Mouse (Mus musculus) right cerebral cortex, postnatal 25 days (tissue): ENCODE measurements around the gene Alpk1.
A peak's percentile ranks its signal among the peaks of the same experiment; 100 is the strongest.
"Not testable (repeated sequence)": the region's sequence is repeated elsewhere in the genome, so short reads cannot be mapped to it uniquely, and the experiment has no call there.

Experiments used
- DNase-seq: peaks from one replicate; pipeline ENCODE4 v3.0.0; 2022

Gene Alpk1

DNA sequence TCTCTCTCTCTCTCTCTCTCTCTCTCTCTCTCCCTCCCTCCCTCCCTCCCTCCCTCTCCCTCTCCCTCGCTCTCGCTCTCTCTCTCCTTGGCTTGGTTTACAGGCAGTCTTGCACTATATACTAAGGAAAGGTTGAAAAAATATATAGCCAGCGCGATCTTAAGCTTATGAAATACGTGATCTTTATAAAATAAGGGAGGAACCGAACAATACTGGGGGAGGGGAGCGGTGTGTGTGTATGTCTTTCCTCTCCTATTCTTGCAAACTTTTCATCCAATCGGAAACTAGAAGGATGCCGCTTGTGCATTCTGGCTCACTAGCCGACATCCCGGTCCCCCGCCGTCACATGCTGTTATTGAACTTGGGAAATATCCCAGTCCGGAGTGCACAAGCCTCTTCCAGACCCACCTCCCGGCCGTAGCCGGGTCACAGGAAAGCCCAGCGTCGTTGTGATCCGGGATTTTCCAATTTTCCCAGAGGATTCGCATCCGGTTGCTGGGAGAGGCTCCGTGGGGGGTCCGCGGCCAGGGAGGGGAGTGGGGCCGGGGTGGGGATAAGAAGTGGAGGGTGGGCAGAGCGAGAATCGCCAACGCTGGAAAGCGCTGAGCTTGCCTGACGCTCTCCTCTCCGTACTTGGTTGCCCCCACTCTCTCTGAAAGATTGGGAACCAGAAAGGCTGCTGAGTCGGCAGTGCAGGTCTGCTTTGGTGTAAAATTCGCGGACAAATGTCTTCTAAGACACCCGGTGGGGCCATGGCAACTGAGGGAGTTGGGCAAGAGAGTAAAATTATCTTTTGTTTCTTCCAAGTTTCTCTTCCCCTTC is 10.1 kb upstream of the Alpk1 start:
- DNase-seq = no peak

DNA sequence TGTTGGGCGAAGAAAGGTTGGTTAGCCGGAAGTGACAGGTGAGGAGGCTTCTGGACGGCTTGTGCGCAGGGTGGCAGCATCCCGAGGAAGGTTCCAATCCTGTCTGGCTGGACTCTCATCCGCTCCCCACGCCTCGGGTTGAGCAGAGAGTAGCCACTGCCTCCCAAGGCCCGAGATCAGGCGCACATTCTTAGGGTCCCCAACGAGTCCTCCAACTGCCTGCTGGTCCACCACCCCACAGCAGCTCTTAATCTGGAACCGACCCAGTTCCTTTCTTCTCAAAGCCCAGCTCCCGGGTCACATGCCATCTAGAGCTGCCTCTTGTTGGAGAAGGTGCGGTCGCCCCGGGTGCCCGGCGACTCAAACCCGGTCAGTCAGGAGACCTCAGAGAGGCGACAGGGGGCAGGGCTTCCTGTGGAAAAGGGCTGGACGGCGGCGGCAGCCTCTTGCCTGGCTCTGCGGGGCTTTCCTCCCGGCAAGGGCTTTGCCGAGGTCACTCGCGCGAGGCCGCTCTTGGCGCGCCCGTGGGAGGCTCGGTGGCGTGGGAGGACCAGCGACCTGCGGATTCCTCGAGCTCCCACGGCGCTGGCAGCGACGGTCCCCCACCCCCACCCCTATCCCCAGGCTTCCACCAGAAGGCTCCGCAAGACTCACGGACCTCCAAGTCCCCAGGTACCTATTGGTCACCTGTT is 9.3 kb upstream of the Alpk1 start, which contains the start of gene Tifa:
Tifa (plus strand) TSS at position 306 of the 692 bp plus-strand sequence.
- DNase-seq = peak; percentile 36

DNA sequence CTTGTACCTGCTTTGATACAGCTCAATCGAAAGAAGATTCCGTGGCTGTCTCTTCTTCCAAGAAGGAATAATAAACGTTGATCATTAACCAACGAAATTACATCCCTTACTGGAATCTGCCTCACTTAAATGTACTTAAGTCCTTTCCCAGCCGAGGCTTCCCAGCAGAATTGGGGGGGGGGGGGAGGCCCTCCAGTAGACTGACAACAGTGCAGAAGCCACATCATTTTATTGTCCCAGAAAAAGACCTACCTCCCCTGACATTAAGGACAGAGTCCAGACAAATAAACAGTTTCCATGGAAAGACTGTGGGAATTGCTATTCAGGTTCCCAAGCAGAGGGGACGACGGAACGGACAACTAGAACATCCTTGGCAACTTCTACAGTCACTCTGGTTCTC is 8.6 kb upstream of the Alpk1 start:
- no peak for DNase-seq

DNA sequence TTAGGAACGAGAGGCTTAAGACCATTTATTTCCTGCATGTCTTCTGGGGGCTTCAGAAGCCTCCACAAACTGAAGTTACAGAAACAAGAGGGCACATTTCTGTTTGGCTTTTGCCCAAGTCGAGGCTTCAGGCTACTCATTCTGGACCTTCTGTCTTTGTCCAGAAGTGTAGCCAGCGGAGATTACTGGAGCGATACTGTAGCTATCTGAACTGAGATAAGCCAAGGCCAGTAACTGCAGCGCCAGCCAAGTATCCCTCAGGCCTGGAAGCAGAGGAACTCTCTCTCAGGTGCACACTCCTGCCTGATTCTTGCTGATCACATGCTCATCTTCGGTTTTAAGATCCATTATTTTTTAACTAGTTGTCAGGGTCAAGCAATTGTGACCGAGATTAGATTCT is 7.7 kb upstream of the Alpk1 start:
- DNase-seq = no peak

DNA sequence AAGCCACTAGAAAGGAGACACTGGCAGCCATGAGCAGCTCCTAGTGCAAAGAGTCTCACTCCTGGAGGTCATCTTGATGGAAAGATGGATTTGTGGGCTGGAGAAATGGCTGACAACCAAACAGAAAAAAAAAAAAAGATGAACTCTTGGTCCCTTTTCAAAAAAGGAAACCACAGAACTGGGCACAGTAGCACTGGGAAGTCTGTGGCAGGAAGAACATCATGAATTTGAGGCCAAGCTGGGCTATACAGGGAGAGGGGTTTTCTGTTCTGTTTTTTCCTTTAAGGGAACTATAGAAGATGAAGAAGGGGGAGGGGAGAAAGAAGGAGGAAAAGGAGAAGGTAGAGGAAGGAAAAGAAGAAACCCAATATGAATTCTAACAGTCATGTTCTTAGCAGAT is 6.7 kb upstream of the Alpk1 start:
- no peak for DNase-seq

DNA sequence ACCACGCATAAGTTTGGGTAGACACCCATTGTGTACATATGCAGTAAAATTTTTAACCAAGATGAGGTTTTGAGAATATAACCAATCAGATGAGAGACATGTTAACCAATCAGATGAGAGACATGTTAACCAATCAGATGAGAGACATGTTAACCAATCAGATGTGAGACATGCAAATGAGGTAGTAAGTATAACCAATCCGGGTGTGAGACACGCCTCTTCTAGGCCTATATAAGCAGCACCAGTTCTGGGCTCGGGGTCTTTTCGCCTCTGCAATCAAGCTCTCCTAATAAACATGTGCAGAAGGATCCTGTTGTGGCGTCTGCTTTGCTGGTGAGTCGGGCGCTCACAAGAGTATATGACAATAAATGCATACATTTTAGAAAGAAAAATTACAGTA is 3.4 kb upstream of the Alpk1 start:
- not testable (repeated sequence) for DNase-seq

DNA sequence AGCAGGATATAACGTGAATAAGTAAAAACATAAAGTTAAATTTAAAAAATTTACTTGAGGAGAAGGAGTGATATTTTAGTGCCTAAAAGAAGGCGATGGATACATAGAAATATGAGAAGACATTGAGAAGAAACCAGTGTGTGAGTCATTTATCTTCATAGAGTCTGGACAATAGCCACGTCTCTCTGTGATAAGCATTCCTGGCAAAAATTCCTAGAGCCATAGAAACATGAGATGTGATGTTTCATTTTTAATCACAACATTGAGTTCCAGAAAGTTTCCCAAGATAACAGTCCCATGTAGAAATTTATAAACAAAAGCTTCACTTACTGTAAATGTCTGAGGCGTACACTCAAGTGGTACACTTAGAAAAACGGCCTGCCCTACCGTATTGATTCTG is 2.6 kb upstream of the Alpk1 start:
- DNase-seq = no peak

DNA sequence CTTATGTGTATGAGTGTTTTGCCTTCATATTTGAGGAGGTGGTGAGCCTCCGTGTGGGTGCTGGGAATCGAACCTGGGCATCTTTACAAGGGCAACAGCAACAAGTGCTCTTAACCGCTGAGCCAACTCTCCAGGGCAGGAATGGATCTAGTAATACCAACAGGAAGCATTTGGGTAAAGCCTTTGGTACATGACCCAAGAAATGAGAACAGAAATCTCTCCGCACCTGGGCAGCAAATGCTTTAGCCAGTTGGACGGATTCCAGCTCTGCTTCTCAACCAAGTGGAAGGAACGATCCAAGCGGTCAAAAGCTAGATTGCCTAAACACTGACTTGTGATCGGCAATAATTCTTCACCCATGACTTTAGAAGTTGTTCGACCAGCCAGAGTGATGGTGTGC is 594 bp upstream of the Alpk1 start:
- no peak for DNase-seq

DNA sequence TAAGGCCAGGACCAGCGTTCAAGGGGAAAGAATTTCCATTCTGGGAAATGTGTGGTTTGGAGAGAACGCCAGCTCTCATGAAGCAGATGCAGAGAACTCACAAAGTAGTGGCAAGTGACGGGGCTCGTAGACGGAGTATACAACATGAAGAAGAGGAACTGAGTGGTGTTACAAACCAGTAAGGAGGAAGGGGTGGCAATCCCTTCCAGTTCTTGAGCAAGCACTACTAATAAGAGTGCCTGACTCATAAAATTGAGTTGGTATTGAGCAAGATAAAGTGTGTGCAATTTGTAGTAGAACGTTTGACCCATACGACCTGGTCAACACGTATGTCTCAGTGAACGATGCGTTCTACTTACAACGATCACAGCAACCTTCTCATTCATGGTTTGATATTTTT is 11.2 kb downstream of the Alpk1 start:
- DNase-seq = no peak

DNA sequence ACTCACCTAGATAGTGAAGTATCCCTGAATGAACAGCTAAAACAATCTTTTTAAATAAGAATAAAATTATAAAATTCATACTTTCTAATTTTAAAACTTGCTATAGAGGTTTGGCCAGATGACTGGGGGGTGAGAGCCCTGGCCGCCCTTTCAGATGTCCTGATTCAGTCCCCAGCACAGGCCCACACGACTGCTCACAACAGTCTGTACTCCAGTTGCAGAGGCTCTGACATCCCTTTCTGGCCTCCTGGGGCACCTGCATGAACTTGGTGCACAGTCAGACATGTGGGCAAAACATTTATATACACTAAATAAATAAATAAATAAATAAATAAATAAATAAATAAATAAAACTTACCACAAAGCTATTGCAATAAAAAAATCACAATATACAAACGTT is 14.4 kb downstream of the Alpk1 start:
- no peak for DNase-seq

DNA sequence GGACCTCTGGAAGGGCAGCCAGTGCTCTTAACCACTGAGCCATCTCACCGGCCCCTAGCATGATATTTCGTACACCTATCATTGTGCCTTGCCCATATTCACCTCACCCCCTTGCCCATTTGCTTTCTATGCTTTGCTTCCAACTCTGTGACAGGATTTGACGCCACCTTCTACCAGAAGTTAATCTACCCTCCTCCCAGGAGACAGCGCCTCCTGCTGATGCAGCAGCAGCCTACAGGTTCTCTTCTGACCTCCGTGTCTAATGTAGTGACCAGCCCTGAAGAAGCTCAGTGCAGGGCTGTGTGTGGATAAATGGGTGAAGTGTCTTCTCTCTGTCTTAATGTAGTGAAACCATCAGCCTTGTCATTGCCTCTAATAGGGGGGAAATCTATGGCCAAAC is 15.8 kb downstream of the Alpk1 start:
- no peak for DNase-seq

DNA sequence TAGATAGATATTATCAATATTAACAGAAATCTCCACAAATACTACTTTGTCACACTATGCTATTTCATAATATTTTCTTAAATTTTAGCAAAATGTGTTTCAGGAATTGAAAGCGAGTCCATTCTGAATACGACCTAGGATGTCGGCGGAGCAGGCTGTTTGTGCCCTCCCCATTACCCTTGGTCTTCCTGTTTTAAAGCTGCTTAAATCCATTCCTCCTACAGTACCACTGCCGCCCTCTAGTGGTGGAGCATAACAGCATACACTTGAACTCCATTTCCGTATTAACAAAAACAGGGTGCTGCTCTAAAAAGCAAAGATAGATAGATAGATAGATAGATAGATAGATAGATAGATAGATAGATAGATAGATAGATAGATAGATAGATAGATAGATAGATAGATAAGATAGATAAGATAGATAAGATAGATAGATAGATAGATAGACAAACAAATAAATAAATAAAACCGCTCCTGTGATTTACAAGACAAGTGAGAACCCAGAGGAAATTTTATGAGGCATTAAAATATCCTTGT is 17.2 kb downstream of the Alpk1 start:
- DNase-seq = peak; percentile 58

DNA sequence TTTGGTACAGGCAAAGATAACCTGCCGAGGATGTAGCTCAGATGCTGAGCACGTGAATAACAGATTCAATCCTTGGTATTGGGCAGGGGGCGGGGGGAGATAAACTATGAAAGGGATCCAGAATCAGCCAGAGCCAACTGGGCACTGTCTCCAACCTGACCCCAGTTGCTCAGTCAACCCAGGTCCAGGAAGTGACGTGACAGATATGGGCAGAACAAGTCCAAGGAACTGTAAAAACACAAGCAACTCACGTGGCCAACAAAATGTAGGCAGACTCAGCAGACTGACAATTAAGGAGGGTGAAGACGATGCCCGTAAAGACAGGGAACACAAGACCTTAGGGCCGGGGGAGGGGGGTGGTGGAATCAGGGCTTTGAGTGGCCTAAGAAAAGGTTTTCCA is 17.9 kb downstream of the Alpk1 start:
- DNase-seq = no peak

DNA sequence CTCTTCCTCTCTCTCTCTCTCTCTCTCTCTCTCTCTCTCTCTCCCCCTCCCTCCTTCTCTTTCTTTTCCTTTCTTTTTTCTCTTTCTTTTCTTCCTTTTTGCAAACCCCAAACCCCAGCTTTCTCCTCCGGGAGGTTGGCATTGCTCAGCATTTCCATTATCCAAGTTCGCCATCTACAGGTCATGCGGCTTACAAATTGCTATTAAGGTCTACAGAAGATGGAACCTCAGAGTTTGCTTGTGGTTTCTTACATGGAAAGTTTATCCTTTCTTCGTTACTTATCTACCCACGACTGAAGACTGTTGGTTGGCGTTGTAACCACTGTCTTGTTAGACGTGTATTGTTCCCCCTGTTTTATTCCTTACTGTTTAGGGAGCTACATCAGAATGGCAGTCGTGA is 21.1 kb downstream of the Alpk1 start:
- peak; percentile 19 for DNase-seq

DNA sequence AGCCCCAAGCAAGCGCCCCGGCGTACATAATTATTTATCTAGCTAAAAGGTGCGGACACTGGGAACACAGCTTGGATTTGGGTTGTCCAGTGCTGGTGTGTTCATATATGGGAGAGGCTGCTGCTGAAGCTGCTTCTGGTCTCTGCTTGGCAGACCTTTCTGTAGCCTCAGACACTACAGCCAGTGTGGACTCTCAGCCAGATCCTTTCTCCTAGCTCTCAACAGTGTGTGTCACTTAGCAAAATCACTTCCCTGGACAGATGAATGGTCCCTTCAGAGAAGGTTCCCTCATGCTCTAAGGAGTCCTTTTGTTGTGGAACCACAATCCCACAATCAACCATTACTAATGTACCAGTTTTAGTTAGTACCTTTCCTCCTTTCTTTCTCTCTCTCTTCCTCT is 21.5 kb downstream of the Alpk1 start:
- DNase-seq = no peak

DNA sequence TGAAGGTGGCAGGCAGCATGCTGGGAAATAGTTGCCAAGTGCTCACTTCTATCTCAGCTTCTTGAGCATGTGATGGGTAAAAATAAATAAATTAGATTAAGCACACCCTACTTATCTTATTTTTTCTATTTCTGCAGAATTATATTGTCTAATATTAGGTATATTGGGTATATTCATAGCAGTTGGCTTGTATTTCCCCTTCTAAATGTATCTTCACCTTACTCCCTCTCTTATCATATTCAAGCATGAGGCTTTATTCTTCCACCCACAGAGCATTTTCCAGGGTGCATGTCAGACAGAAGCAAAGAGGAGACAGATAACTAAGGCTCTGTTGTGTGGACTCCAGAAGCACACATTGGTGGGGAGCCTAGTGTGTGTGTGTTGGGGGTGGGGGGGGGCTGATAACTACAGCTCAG is 22.4 kb downstream of the Alpk1 start:
- no peak for DNase-seq

DNA sequence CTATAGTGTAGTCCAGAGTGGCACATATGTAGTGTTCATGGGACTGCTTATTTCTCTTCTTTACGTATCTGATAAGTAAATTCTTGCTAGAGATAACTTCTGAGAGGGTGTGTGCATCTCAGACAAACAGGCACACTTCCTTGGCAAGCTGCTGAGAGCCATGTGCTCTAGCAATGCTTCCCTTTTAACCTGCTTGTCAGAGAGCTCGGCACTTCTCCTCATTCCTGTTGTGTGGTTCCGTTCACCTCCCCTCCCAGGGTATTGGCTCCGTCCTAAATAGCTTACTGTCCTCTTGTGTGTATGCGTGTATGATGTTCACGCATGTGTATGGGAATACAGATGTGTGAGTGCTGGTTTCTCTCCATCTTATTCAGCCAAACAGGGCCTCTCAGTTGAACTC is 23.9 kb downstream of the Alpk1 start:
- DNase-seq = no peak

DNA sequence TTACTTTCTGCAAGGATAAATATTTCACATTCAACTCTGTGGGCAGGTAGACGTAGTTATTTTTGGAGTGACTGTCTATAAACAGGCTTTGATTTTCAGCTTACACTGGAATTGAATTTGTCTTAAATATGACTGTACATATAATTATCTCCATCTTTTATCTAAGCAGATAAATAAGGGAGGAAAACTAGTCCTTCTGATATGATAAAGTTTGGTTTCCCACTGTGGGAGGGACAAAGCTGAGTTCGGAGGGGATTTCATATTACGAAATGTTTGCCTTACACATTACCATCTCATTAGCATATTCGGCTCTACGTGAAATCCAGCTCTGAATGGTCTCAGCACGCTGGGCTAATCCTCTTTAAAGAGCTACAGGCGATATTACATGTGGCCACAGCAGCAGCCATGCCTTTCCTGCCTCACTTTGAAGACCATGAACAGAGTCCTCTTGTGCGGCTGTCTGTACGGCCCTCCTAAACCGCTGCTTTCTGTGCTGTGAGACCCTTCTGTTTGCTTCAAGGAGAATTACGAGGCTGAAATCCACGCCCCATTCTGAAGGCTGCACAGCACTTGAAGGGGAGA is 30.3 kb downstream of the Alpk1 start:
- DNase-seq = no peak

DNA sequence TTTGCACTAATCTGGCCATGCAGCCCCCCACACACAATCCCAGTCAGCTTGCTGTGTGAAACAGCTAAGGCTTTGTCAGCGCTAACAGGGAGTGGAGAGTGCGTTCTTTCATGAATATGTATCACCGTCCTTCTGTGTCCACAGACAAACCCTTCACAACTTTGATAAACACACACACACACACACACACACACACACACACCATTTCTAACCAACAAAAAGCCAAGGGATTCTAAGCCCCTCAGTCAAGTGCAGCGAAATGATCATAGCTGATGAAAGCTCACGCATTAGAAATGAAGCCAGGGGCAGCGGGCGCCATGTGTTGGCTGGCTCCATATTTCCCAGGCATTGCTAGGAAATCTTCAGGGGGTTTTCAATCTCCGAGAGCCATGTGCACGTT is 31.1 kb downstream of the Alpk1 start:
- no peak for DNase-seq

DNA sequence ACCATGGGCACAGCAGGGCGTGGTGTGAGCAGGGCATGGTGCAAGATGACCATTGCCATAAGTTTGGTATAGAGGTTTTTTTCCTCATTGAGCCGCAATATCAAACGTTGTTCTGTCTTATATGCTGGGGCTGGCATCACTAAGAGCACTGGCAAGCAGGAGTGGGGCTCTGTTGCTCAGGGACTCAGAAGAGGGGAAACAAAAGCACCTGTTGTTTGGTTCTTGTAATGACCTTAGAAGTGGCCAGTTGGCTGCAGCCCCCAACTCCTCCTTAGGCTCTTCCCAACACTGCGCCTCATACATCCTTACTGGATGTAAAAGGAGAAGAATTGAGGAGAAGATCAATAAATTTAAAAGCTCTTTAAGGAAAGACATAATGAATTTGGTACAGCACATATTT is 31.7 kb downstream of the Alpk1 start:
- DNase-seq = no peak

DNA sequence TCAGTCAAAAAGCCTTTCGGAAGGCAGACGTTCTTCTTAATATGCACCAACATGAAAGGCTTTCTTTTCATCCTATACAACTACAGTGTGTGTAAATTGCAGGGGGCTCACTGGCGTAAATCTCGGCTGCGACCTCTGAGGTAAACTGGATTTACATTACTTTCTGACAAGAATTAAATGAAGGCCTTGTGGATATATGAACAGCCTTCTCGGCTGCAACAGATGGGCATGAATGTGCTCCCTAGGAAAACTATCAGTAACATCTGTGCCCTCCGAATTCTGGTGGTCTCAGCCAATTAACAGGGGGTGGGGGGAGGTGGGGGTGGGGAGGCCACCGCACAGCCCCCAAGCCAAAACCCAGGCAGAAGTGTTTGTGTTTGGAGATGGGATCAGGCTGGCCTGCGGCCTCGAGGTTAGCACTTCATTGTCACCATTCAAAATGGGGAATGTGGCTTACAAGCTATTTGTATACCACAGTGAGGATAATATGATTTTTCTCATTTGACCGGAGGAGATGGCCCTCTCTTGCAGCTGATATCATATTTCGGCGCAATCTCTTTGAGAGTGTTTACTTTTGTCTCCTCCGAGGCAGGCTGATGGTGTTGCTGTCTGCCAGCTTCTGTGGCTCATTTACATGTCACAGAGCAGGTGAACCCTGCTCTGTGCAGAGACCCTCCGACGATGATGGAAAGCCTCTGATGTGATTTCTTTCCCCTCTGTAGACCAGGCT is 34.3 kb downstream of the Alpk1 start:
- DNase-seq = no peak

DNA sequence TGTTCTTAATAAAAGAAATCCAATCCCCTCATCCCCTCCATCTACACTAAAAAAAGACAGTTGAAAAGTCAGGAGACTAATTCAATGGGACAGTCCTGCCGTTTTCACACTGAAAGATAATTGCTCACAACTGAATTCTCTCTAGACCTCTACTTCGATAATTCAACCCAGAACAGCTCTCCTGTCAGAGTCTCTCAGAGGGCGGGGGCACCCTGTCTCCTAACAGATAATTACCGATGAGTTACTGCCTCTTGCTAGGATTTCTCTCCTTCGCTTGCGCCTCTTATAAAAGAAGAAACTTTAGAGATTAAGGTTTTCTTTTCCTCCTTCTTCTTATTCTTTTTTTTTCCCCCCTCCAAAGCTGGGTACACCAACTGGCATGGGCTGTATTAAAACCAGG is 34.8 kb downstream of the Alpk1 start:
- DNase-seq = no peak
